Mouse (Mus musculus): ENCODE measurements around the gene Cnep1r1. TPM values are rescaled to one million over a fixed set of nuclear protein-coding genes. Genes with fewer than 3 reads are reported as not detected.

Cnep1r1 gene
- polyA plus RNA-seq, 1 experiment from 2014 or later, result 59.5 TPM

DNA sequence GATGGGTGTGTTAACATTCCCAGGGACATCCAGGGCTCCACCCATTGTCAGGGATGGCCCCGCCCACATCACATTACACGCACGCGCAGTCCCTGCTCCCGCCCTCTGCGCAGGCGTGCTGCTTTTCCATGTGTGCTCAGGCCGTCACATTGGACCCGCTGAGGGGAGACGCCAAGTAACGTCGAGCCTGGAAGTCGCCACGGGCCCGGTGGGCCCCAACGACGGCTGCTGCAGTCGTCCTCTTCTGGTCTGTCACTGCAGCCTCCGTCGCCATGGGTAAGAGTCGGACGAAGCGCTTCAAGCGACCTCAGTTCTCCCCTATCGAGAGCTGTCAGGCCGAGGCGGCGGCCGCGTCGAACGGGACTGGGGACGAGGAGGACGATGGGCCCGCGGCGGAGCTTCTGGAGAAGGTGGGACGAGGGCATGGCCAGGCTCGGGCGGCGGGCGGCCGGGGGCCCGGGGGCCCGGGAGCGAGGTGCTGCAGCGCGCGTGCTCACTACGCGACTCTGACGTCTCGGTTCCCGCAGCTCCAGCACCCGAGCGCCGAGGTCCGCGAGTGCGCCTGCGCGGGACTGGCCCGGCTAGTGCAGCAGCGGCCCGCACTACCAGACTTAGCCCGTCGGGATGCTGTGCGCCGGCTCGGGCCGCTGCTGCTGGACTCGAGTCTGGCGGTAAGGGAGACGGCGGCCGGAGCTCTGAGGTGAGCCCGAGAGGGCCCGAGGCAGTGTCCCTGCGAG is 19.3 kb downstream of the Cnep1r1 start, which contains the start of gene Heatr3:
Heatr3 (plus strand) TSS at position 108 of the 737 bp plus-strand sequence.
- H3K9me3 ChIP-seq (replicated peaks), result no peaks in the 10 kb centered on the region
- peak within 1 kb of the TSS; percentile 83 for H3K4me2 ChIP-seq
- under 1% methylated on average over 79 of the region's 79 CpGs for WGBS
- peak within 1 kb of the TSS; percentile 93 for H3K27ac ChIP-seq
- H3K4me1 ChIP-seq, result peaks cover 14% of the 10 kb centered on the region
- no peaks in the 10 kb centered on the region for H3K27me3 ChIP-seq
- peak within 1 kb of the TSS; percentile 69 for H3K9ac ChIP-seq
- peak within 1 kb of the TSS; percentile 88 for H3K4me3 ChIP-seq (replicated peaks)
- ATAC-seq (replicated peaks; ENCODE audit: low FRiP score), result peak; percentile 98
- H3K36me3 ChIP-seq, result peaks cover 65% of the 10 kb centered on the region

DNA sequence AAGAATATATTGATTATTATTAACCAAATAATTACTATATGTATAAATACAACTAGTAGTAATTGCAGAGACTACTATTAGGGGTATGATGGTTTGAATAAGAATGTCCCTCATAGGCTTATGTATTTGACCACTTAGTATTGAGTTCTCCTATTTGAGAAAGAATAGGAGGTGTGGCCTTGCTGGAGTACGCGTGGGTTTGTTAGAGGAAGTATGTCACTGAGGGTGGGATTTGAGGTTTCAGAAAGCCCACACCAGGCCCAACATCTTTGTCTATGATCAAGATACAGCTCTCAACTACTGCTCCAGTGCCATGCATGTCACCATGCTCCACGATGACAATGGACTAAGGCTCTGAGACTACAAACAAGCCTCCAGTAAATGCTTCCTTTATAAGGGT is 20.7 kb downstream of the Cnep1r1 start:
- WGBS, result 95% methylated on average over 3 of the region's 3 CpGs
- no peaks in the 10 kb centered on the region for H3K27me3 ChIP-seq
- ATAC-seq (replicated peaks; ENCODE audit: low FRiP score), result no peak
- no peak overlapping the region for H3K4me3 ChIP-seq (replicated peaks)
- no peak overlapping the region for H3K4me2 ChIP-seq
- H3K9ac ChIP-seq, result no peak overlapping the region
- no peaks in the 10 kb centered on the region for H3K9me3 ChIP-seq (replicated peaks)
- H3K36me3 ChIP-seq, result peaks cover 63% of the 10 kb centered on the region
- peaks cover 14% of the 10 kb centered on the region for H3K4me1 ChIP-seq
- H3K27ac ChIP-seq, result no peak overlapping the region

GRCm38 (mm10) chr8:88141629-88142028 is 23.1 kb downstream of the Cnep1r1 start:
- H3K9ac ChIP-seq, result no peak overlapping the region
- WGBS, result 91% methylated on average over 3 of the region's 3 CpGs
- peaks cover 14% of the 10 kb centered on the region for H3K4me1 ChIP-seq
- H3K27me3 ChIP-seq, result no peaks in the 10 kb centered on the region
- no peak overlapping the region for H3K4me2 ChIP-seq
- no peak overlapping the region for H3K4me3 ChIP-seq (replicated peaks)
- ATAC-seq (replicated peaks; ENCODE audit: low FRiP score), result no peak
- H3K36me3 ChIP-seq, result peaks cover 63% of the 10 kb centered on the region
- no peaks in the 10 kb centered on the region for H3K9me3 ChIP-seq (replicated peaks)
- no peak overlapping the region for H3K27ac ChIP-seq

GRCm38 (mm10) chr8:88144041-88144440 is 25.5 kb downstream of the Cnep1r1 start:
- no peak for ATAC-seq (replicated peaks; ENCODE audit: low FRiP score)
- Histone ChIP-seq H3K27me3 (no peaks in the 10 kb centered on the region), H3K4me2 (no peak overlapping the region), H3K4me1 (0 out of 2 replicates have a peak, but pooled peaks cover 3% of the 10 kb centered on the region), H3K36me3 (peaks cover 82% of the 10 kb centered on the region), H3K4me3 (replicated peaks) (no peak overlapping the region), H3K27ac (no peak overlapping the region), H3K9me3 (replicated peaks) (no peaks in the 10 kb centered on the region), H3K9ac (no peak overlapping the region)
- 91% methylated on average over 5 of the region's 5 CpGs for WGBS

DNA sequence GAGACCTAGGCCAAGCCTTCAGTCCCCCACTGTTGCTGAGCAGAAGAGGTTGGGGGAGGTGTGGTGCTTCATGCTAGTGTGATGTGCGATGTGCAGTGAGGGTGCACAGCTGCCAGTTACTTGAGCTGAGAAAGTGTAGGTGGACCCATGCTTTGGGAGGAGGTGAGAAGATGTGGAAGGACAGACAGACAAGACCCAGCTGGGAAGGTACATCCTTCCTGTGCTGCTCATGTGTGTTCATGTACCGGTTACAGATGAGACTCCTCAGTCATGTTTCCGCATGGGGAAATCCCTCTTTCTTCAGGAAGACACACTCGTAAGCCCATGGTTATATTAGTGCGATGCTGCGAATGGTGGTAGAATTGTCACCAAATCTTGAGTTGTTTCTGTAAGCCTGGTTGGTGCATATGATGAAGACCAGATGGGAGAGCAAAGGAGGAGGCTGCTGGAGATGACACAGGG is 32.4 kb downstream of the Cnep1r1 start:
- WGBS, result 96% methylated on average over 6 of the region's 6 CpGs
- Histone ChIP-seq H3K9ac (no peak overlapping the region), H3K27ac (no peak overlapping the region), H3K36me3 (peaks cover 85% of the 10 kb centered on the region), H3K4me1 (no peaks in the 10 kb centered on the region), H3K27me3 (no peaks in the 10 kb centered on the region), H3K9me3 (replicated peaks) (no peaks in the 10 kb centered on the region), H3K4me3 (replicated peaks) (no peak overlapping the region), H3K4me2 (no peak overlapping the region)
- no peak for ATAC-seq (replicated peaks; ENCODE audit: low FRiP score)

DNA sequence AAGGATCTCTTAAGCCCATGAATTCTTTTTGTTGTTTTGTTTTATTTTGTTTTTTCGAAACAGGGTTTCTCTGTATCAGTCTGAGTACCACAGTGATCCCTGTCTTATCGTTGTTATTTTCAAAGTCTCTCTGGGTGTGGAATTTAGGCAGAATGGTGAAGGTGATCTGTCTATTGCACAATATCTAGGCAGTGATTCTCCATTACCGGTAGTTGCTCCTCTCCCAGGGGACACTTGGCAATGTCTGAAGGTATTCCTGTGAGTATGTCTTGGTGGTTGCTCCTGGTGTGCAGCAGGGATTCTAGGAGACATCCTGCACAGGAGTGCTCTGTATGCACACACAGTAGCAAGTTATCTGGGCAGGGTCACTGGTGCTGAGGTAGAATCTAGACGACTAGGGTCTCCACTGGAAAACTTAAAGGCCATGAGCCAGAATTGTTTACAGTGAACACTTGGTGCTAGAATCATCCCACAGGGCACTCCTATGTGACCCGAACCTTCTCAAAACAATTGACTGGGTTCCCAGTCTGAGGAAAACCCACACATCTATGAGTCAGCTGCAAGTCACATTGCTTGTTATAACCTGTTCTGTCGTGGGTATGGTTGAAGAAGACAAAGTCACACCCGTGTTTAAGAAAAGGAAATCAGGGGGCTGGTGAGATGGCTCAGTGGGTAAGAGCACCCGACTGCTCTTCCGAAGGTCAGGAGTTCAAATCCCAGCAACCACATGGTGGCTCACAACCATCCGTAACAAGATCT is 41.8 kb downstream of the Cnep1r1 start:
- H3K4me1 ChIP-seq, result no peaks in the 10 kb centered on the region
- ATAC-seq (replicated peaks; ENCODE audit: low FRiP score), result no peak
- no peaks in the 10 kb centered on the region for H3K27me3 ChIP-seq
- H3K9ac ChIP-seq, result no peak overlapping the region
- 90% methylated on average over 10 of the region's 10 CpGs for WGBS
- no peak overlapping the region for H3K4me2 ChIP-seq
- H3K4me3 ChIP-seq (replicated peaks), result no peak overlapping the region
- peaks cover 98% of the 10 kb centered on the region for H3K36me3 ChIP-seq
- H3K27ac ChIP-seq, result no peak overlapping the region
- no peaks in the 10 kb centered on the region for H3K9me3 ChIP-seq (replicated peaks)

DNA sequence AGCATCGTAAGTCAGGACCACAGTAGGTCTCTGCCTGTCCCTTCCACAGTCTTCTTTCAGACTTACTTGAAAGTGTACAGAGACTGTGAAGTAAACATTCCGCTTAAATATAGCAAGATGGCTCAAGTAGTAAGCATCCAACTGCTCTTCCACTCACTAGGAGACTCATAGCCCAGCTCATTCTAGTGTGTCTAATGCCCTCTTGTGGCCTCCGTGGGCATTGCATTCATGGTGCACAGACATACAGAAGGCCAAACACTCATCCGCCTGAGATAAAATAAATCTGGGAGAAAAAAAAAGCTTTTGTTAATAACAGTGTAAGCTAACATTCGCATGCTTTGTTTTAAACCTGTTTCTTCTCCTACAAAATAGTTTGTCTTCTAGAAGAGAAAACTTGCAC is 42.9 kb downstream of the Cnep1r1 start:
- no peak overlapping the region for H3K4me3 ChIP-seq (replicated peaks)
- H3K4me2 ChIP-seq, result no peak overlapping the region
- H3K27me3 ChIP-seq, result no peaks in the 10 kb centered on the region
- H3K27ac ChIP-seq, result no peak overlapping the region
- no peaks in the 10 kb centered on the region for H3K4me1 ChIP-seq
- WGBS, result 78% methylated on average over 5 of the region's 5 CpGs
- peaks cover 98% of the 10 kb centered on the region for H3K36me3 ChIP-seq
- H3K9me3 ChIP-seq (replicated peaks), result no peaks in the 10 kb centered on the region
- no peak overlapping the region for H3K9ac ChIP-seq
- no peak for ATAC-seq (replicated peaks; ENCODE audit: low FRiP score)

DNA sequence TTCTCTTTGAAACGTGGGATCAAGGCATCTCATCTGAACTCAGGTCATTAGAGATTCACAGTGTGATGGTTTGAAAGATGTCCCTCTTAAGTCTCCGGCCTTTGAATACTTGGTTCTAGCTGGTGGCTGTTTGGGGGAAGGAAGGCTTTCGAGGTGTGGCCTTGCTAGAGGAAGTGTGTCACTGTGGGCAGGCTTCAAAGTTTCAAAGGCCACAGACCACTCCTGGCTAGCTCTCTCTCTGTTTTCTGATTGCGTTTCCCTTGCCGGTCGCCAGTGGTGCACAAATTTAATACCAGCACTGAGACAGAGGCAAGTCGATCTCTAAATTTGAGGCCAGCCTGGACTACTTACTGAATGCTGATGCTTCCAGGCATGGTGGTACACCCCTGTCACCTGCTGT is 56.7 kb downstream of the Cnep1r1 start:
- Histone ChIP-seq H3K4me1 (no peaks in the 10 kb centered on the region), H3K9ac (no peak overlapping the region), H3K27me3 (no peaks in the 10 kb centered on the region), H3K4me3 (replicated peaks) (no peak overlapping the region), H3K9me3 (replicated peaks) (no peaks in the 10 kb centered on the region), H3K36me3 (peaks cover 24% of the 10 kb centered on the region), H3K27ac (no peak overlapping the region), H3K4me2 (no peak overlapping the region)
- 91% methylated on average over 7 of the region's 7 CpGs for WGBS
- no peak for ATAC-seq (replicated peaks; ENCODE audit: low FRiP score)

GRCm38 (mm10) chr8:88177291-88177690 is 58.7 kb downstream of the Cnep1r1 start:
- H3K27ac ChIP-seq, result no peak overlapping the region
- H3K4me2 ChIP-seq, result no peak overlapping the region
- H3K4me3 ChIP-seq (replicated peaks), result no peak overlapping the region
- WGBS, result 89% methylated on average over 8 of the region's 8 CpGs
- no peak overlapping the region for H3K9ac ChIP-seq
- no peak for ATAC-seq (replicated peaks; ENCODE audit: low FRiP score)
- H3K9me3 ChIP-seq (replicated peaks), result no peaks in the 10 kb centered on the region
- peaks cover 10% of the 10 kb centered on the region; the same call in 1 of the 2 replicates for H3K36me3 ChIP-seq
- no peaks in the 10 kb centered on the region for H3K4me1 ChIP-seq
- no peaks in the 10 kb centered on the region for H3K27me3 ChIP-seq

DNA sequence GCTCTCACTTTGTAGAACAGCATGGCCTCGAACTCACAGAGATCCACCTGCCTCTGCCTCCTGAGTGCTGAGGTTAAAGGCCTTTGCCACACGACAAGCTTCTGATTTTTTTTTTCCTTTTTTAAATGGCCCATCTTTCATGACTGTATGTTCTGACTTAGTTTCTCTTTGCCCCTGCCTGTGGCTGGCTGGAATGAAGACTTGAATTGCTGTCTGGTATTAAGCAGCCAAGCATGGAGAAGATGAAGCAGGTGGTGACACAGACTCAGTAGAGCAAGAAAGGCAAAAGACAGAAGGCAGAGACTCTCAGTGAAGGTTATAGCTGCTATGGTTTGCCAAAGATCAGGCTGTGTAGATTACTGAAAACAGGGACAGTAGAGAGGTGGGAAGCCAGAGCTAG is 64.6 kb downstream of the Cnep1r1 start:
- H3K27ac ChIP-seq, result no peak overlapping the region
- H3K27me3 ChIP-seq, result no peaks in the 10 kb centered on the region
- H3K9me3 ChIP-seq (replicated peaks), result no peaks in the 10 kb centered on the region
- H3K4me2 ChIP-seq, result no peak overlapping the region
- H3K9ac ChIP-seq, result no peak overlapping the region
- WGBS, result 83% methylated on average over 2 of the region's 2 CpGs
- no peaks in the 10 kb centered on the region for H3K36me3 ChIP-seq
- H3K4me3 ChIP-seq (replicated peaks), result no peak overlapping the region
- ATAC-seq (replicated peaks; ENCODE audit: low FRiP score), result no peak
- no peaks in the 10 kb centered on the region for H3K4me1 ChIP-seq
